Mouse (Mus musculus): ENCODE results near the gene Arsj.

Gene Arsj

GRCm38 (mm10) chr3:126363568-126364505, at the start of gene Arsj:
TSS of gene Arsj (plus strand) at chr3:126363684.
- WGBS, result 10% methylated on average over 41 of the region's 41 CpGs

GRCm38 (mm10) chr3:126324872-126325498, 38.5 kb upstream of the Arsj start:
- WGBS, result 55% methylated on average over 4 of the region's 4 CpGs

GRCm38 (mm10) chr3:126325891-126326627, 37.4 kb upstream of the Arsj start:
- 71% methylated on average over 4 of the region's 4 CpGs for WGBS

GRCm38 (mm10) chr3:126326628-126327325, 36.7 kb upstream of the Arsj start:
- 90% methylated on average over 2 of the region's 2 CpGs for WGBS

- 52% methylated on average over 4 of the region's 4 CpGs for WGBS
These were observed 28.2 kb upstream of the Arsj start for GRCm38 (mm10) chr3:126335329-126335728.

GRCm38 (mm10) chr3:126344745-126345144, 18.7 kb upstream of the Arsj start:
- 92% methylated on average over 1 of the region's 1 CpGs for WGBS

GRCm38 (mm10) chr3:126359760-126360159, 3.7 kb upstream of the Arsj start:
- 80% methylated on average over 1 of the region's 1 CpGs for WGBS

- 45% methylated on average over 2 of the region's 2 CpGs for WGBS
These were observed 1.1 kb upstream of the Arsj start for GRCm38 (mm10) chr3:126362392-126362791.

- 55% methylated on average over 11 of the region's 11 CpGs for WGBS
These were observed 456 bp upstream of the Arsj start for GRCm38 (mm10) chr3:126362931-126363525.

GRCm38 (mm10) chr3:126364555-126364954, 1.1 kb downstream of the Arsj start:
- WGBS, result 82% methylated on average over 7 of the region's 7 CpGs

GRCm38 (mm10) chr3:126372815-126373545, 9.5 kb downstream of the Arsj start:
- WGBS, result 78% methylated on average over 9 of the region's 9 CpGs

GRCm38 (mm10) chr3:126373721-126374120, 10.2 kb downstream of the Arsj start:
- 83% methylated on average over 1 of the region's 1 CpGs for WGBS

GRCm38 (mm10) chr3:126379252-126379651, 15.8 kb downstream of the Arsj start:
- 81% methylated on average over 6 of the region's 6 CpGs for WGBS

- 72% methylated on average over 2 of the region's 2 CpGs for WGBS
These were observed 16.2 kb downstream of the Arsj start for GRCm38 (mm10) chr3:126379702-126380101.

- WGBS, result 72% methylated on average over 6 of the region's 6 CpGs
These were observed 19.8 kb downstream of the Arsj start for GRCm38 (mm10) chr3:126383276-126383675.

GRCm38 (mm10) chr3:126384657-126385438, 21.4 kb downstream of the Arsj start:
- 31% methylated on average over 14 of the region's 14 CpGs for WGBS

- 34% methylated on average over 2 of the region's 2 CpGs for WGBS
These were observed 34.0 kb downstream of the Arsj start for GRCm38 (mm10) chr3:126397451-126397850.

- 73% methylated on average over 7 of the region's 7 CpGs for WGBS
These were observed 34.6 kb downstream of the Arsj start for GRCm38 (mm10) chr3:126397985-126398630.

GRCm38 (mm10) chr3:126400726-126401125, 37.2 kb downstream of the Arsj start:
- WGBS, result 36% methylated on average over 4 of the region's 4 CpGs
